31 mouse cellular contexts compared by ENCODE assay signal in genomic region chr16:23033673-23034072, GRCm38 (mm10). TPM values are rescaled to one million over a fixed set of nuclear protein-coding genes. Genes with fewer than 3 reads are reported as not detected.
A peak's percentile ranks its signal among the peaks of the same experiment; 100 is the strongest.
DNase-seq lines count a peak whose midpoint lies in the region; ATAC-seq and TF ChIP-seq lines count a peak whose summit lies in the region.
"Had no signal": no experiment of that assay in that cellular context is flagged by ENCODE, and none has a peak within 500 bp of the region (broad histone marks: within the 10 kb centered on the region; RNA-seq: fewer than 3 reads in every experiment).

No protein-coding gene starts in this region.

- H3K27me3 ChIP-seq in liver, postnatal 0 days (ENCODE audit: insufficient read depth, low read length) = no peaks in the 10 kb centered on the region
- H3K27me3 ChIP-seq in liver, embryonic 11.5 days (replicated peaks; ENCODE audit: control insufficient read depth, insufficient read depth, low read length) = no peaks in the 10 kb centered on the region
- H3K27me3 ChIP-seq in kidney, embryonic 16.5 days (ENCODE audit: insufficient read depth, low read length) = no peaks in the 10 kb centered on the region
- H3K27me3 ChIP-seq in intestine, embryonic 16.5 days (replicated peaks; ENCODE audit: control insufficient read depth, insufficient read depth, low read length) = no peaks in the 10 kb centered on the region
- H3K27me3 ChIP-seq: embryonic facial prominence, embryonic 15.5 days; forebrain, embryonic 13.5 days; heart, embryonic 12.5 days; hindbrain, embryonic 13.5 days; limb, embryonic 15.5 days; megakaryocyte, embryonic 14.5 days; midbrain, embryonic 12.5 days; neural tube, embryonic 13.5 days had no signal

- no peaks in the 10 kb centered on the region for H3K36me3 ChIP-seq in liver, postnatal 0 days (replicated peaks; ENCODE audit: insufficient read depth, low read length)
- H3K36me3 ChIP-seq in liver, embryonic 11.5 days (ENCODE audit: control insufficient read depth, insufficient read depth, low read length) = no peaks in the 10 kb centered on the region
- H3K36me3 ChIP-seq in kidney, embryonic 16.5 days (ENCODE audit: insufficient read depth, low read length) = no peaks in the 10 kb centered on the region
- H3K36me3 ChIP-seq in intestine, embryonic 16.5 days (ENCODE audit: control insufficient read depth, insufficient read depth, low read length) = no peaks in the 10 kb centered on the region
- H3K36me3 ChIP-seq: embryonic facial prominence, embryonic 10.5 days; embryonic facial prominence, embryonic 15.5 days; heart, embryonic 12.5 days; hindbrain, embryonic 13.5 days; limb, embryonic 10.5 days; limb, embryonic 15.5 days; midbrain, embryonic 12.5 days; neural tube, embryonic 13.5 days had no signal

- TF ChIP-seq EP300 in liver, postnatal 0 days (IDR thresholded peaks at IDR 0.05; ENCODE audit: low read depth) = no peak

- H3K9ac ChIP-seq in liver, postnatal 0 days (replicated peaks) = no peak overlapping the region
- H3K9ac ChIP-seq in liver, embryonic 11.5 days (ENCODE audit: low read depth, low read length) = no peak overlapping the region
- no peak overlapping the region for H3K9ac ChIP-seq in kidney, embryonic 16.5 days (replicated peaks; ENCODE audit: low read length)
- H3K9ac ChIP-seq in intestine, embryonic 16.5 days (ENCODE audit: low read depth, low read length) = no peak overlapping the region
- H3K9ac ChIP-seq: embryonic facial prominence, embryonic 15.5 days; forebrain, embryonic 13.5 days; heart, embryonic 12.5 days; hindbrain, embryonic 13.5 days; limb, embryonic 15.5 days; midbrain, embryonic 12.5 days; neural tube, embryonic 13.5 days had no signal

- no peak for ATAC-seq in liver, postnatal 0 days
- no peak for ATAC-seq in liver, embryonic 11.5 days (replicated peaks; ENCODE audit: low FRiP score)
- peak; percentile 91 for ATAC-seq in kidney, embryonic 16.5 days (ENCODE audit: low FRiP score, low TSS enrichment)
- ATAC-seq in intestine, embryonic 16.5 days = no peak
- ATAC-seq: CD4-positive, CD25-positive, alpha-beta regulatory T cell, adult 4 months; forebrain, embryonic 13.5 days; intestine, postnatal 0 days had no signal

- TF ChIP-seq CTCF in liver, postnatal 0 days (IDR thresholded peaks at IDR 0.05; ENCODE audit: low read depth) = no peak

- no peak overlapping the region for H3K4me3 ChIP-seq in liver, postnatal 0 days (ENCODE audit: low read depth, low read length)
- no peak overlapping the region for H3K4me3 ChIP-seq in liver, embryonic 11.5 days (ENCODE audit: low read depth, low read length)
- no peak overlapping the region for H3K4me3 ChIP-seq in kidney, embryonic 16.5 days (ENCODE audit: low read length)
- no peak overlapping the region for H3K4me3 ChIP-seq in intestine, embryonic 16.5 days (ENCODE audit: low read length)
- H3K4me3 ChIP-seq: embryonic facial prominence, embryonic 10.5 days; embryonic facial prominence, embryonic 15.5 days; forebrain, embryonic 13.5 days; heart, embryonic 12.5 days; hindbrain, embryonic 13.5 days; limb, embryonic 10.5 days; limb, embryonic 15.5 days; megakaryocyte, embryonic 14.5 days; midbrain, embryonic 12.5 days; neural tube, embryonic 13.5 days had no signal

- WGBS in liver, postnatal 0 days (ENCODE audit: insufficient replicate concordance) = 88% methylated on average over 4 of the region's 4 CpGs
- WGBS in liver, embryonic 11.5 days = 90% methylated on average over 4 of the region's 4 CpGs
- WGBS in kidney, embryonic 16.5 days = 81% methylated on average over 4 of the region's 4 CpGs
- WGBS in intestine, embryonic 16.5 days = 92% methylated on average over 4 of the region's 4 CpGs

- peaks cover 5% of the 10 kb centered on the region; the same call in 1 of the 2 replicates for H3K4me1 ChIP-seq in liver, postnatal 0 days (ENCODE audit: insufficient read depth)
- no peaks in the 10 kb centered on the region for H3K4me1 ChIP-seq in liver, embryonic 11.5 days (replicated peaks; ENCODE audit: control insufficient read depth, insufficient read depth, low read length)
- no peaks in the 10 kb centered on the region for H3K4me1 ChIP-seq in kidney, embryonic 16.5 days (ENCODE audit: insufficient read depth, low read length)
- H3K4me1 ChIP-seq in intestine, embryonic 16.5 days (ENCODE audit: control insufficient read depth, insufficient read depth, low read length) = no peaks in the 10 kb centered on the region
- H3K4me1 ChIP-seq: embryonic facial prominence, embryonic 10.5 days; embryonic facial prominence, embryonic 15.5 days; forebrain, embryonic 13.5 days; heart, embryonic 12.5 days; hindbrain, embryonic 13.5 days; limb, embryonic 10.5 days; limb, embryonic 15.5 days; megakaryocyte, embryonic 14.5 days; midbrain, embryonic 12.5 days; neural tube, embryonic 13.5 days had no signal

- DNase-seq in liver, postnatal 0 days = no peak
- no peak for DNase-seq in liver, embryonic 11.5 days (ENCODE audit: low spot score)
- DNase-seq in kidney, postnatal 36 days = peak; percentile 68 to 86
- DNase-seq in adrenal gland, adult 8-10 months = no peak
- no peak for DNase-seq in adrenal gland, adult 18-20 months (ENCODE audit: low spot score in 2 of 2)
- DNase-seq: adrenal gland, adult 2 months; cerebellum, adult 8-10 months; cerebellum, postnatal 25 days; gastrocnemius, postnatal 14 days; heart, adult 18-20 months; heart, postnatal 4 days; layer of hippocampus, postnatal 36 days; lung, postnatal 36 days; thymus, adult 2 months; thymus, postnatal 36 days had no signal

- H3K4me2 ChIP-seq in liver, postnatal 0 days (ENCODE audit: low read depth, low read length) = no peak overlapping the region
- H3K4me2 ChIP-seq in liver, embryonic 11.5 days = no peak overlapping the region
- no peak overlapping the region for H3K4me2 ChIP-seq in kidney, embryonic 16.5 days (replicated peaks; ENCODE audit: low read depth, low read length)
- H3K4me2 ChIP-seq in intestine, embryonic 16.5 days (ENCODE audit: low read depth, low read length) = no peak overlapping the region
- H3K4me2 ChIP-seq: embryonic facial prominence, embryonic 15.5 days; forebrain, embryonic 13.5 days; heart, embryonic 12.5 days; hindbrain, embryonic 13.5 days; limb, embryonic 15.5 days; midbrain, embryonic 12.5 days; neural tube, embryonic 13.5 days had no signal

- no peaks in the 10 kb centered on the region for H3K9me3 ChIP-seq in liver, postnatal 0 days (ENCODE audit: low read length)
- H3K9me3 ChIP-seq in liver, embryonic 11.5 days (ENCODE audit: control insufficient read depth, low read length) = no peaks in the 10 kb centered on the region
- H3K9me3 ChIP-seq in kidney, embryonic 16.5 days (ENCODE audit: low read length) = peaks cover 3% of the 10 kb centered on the region; the same call in 1 of the 2 replicates
- H3K9me3 ChIP-seq in intestine, embryonic 16.5 days (ENCODE audit: control insufficient read depth, low read length) = no peaks in the 10 kb centered on the region
- H3K9me3 ChIP-seq: embryonic facial prominence, embryonic 15.5 days; forebrain, embryonic 13.5 days; hindbrain, embryonic 13.5 days; limb, embryonic 10.5 days; limb, embryonic 15.5 days; midbrain, embryonic 12.5 days; neural tube, embryonic 13.5 days had no signal

- H3K27ac ChIP-seq in liver, postnatal 0 days (ENCODE audit: low read depth) = peak overlapping the region; percentile 29; the same call in 1 of the 2 replicates
- no peak overlapping the region for H3K27ac ChIP-seq in liver, embryonic 11.5 days (ENCODE audit: low read depth, low read length)
- H3K27ac ChIP-seq in kidney, embryonic 16.5 days (ENCODE audit: low read length) = peak overlapping the region; percentile 31
- no peak overlapping the region for H3K27ac ChIP-seq in intestine, embryonic 16.5 days (ENCODE audit: low read length)
- H3K27ac ChIP-seq: embryonic facial prominence, embryonic 10.5 days; embryonic facial prominence, embryonic 15.5 days; forebrain, embryonic 13.5 days; hindbrain, embryonic 13.5 days; limb, embryonic 10.5 days; limb, embryonic 15.5 days; midbrain, embryonic 12.5 days; neural tube, embryonic 13.5 days had no signal

RNA-seq across cellular contexts. Expression of gene Kng2, which starts 4.4 kb away (rescaled TPM):
- 348 and 384 TPM in 2 replicates for polyA plus RNA-seq in liver, postnatal 0 days (2015; fragmentation: Nextera tagmentation; extraction: Ambion mirVana)
- 0.27 and 0.34 TPM in 2 replicates for polyA plus RNA-seq in liver, embryonic 11.5 days (2014; fragmentation: Nextera tagmentation; extraction: Ambion mirVana)
- polyA plus RNA-seq in kidney, embryonic 16.5 days (2015; fragmentation: Nextera tagmentation; extraction: Ambion mirVana) = 23.5 and 29.9 TPM in 2 replicates
- 1 to 10 TPM; 3.6 to 5.7 (median 4.7) TPM for total RNA-seq in adrenal gland, adult 8-10 months (2022)
- polyA plus RNA-seq in intestine, embryonic 16.5 days (2015; fragmentation: Nextera tagmentation; extraction: Ambion mirVana) = 0.66 and 0.76 TPM in 2 replicates
- 10 to 100 TPM; 11.9 to 31.8 TPM for total RNA-seq in adrenal gland, adult 18-20 months (2021)
- total RNA-seq: gastrocnemius, postnatal 14 days; heart, postnatal 4 days; layer of hippocampus, adult 8-10 months; layer of hippocampus, postnatal 36 days had no signal
- polyA plus RNA-seq: CD4-positive, CD25-positive, alpha-beta regulatory T cell, adult 4 months; embryonic facial prominence, embryonic 10.5 days; forebrain, embryonic 13.5 days; limb, embryonic 10.5 days; lung, embryonic 16.5 days; midbrain, embryonic 12.5 days had no signal

RNA-seq across cellular contexts. Expression of gene Kng1, which starts 24.0 kb away (rescaled TPM):
- 5,182 and 5,316 TPM in 2 replicates for polyA plus RNA-seq in liver, postnatal 0 days (2015; fragmentation: Nextera tagmentation; extraction: Ambion mirVana)
- polyA plus RNA-seq in liver, embryonic 11.5 days (2014; fragmentation: Nextera tagmentation; extraction: Ambion mirVana) = 87.0 and 97.8 TPM in 2 replicates
- 2.4 and 3.6 TPM in 2 replicates for polyA plus RNA-seq in kidney, embryonic 16.5 days (2015; fragmentation: Nextera tagmentation; extraction: Ambion mirVana)
- 1 to 10 TPM in 1 of 4 experiments, under 1 TPM in 3; 0.18 to 1.0 (median 0.52) TPM for total RNA-seq in adrenal gland, adult 8-10 months (2022)
- polyA plus RNA-seq in intestine, embryonic 16.5 days (2015; fragmentation: Nextera tagmentation; extraction: Ambion mirVana) = 5.4 and 15.1 TPM in 2 replicates
- 1 to 10 TPM in 1 of 2 experiments, under 1 TPM in 1; 0.60 to 1.1 TPM for total RNA-seq in adrenal gland, adult 18-20 months (2021)
- total RNA-seq: gastrocnemius, postnatal 14 days; heart, adult 18-20 months; layer of hippocampus, adult 8-10 months; layer of hippocampus, postnatal 36 days had no signal
- polyA plus RNA-seq: adrenal gland, adult 2 months; CD4-positive, CD25-positive, alpha-beta regulatory T cell, adult 4 months; embryonic facial prominence, embryonic 10.5 days; forebrain, embryonic 13.5 days; hindbrain, embryonic 13.5 days; limb, embryonic 10.5 days; midbrain, embryonic 12.5 days had no signal

Comparison
In these comparisons a context has a peak if more than half of its experiments do, and no peak if none do; other contexts are left out.
1. H3K27ac ChIP-seq: peak in liver, postnatal 0 days (single experiment) and kidney, embryonic 16.5 days (single experiment); none in liver, embryonic 11.5 days (single experiment) and intestine, embryonic 16.5 days (single experiment).
2. RNA of gene Kng2, which starts 4.4 kb away (polyA plus RNA-seq): 348 to 384 TPM in liver, postnatal 0 days and 23.5 to 29.9 TPM in kidney, embryonic 16.5 days; 0.66 to 0.76 TPM in intestine, embryonic 16.5 days and 0.27 to 0.34 TPM in liver, embryonic 11.5 days; every median in the first group is over 10 times any median in the second.
3. RNA of gene Kng1, which starts 24.0 kb away (polyA plus RNA-seq): 5,182 to 5,316 TPM in liver, postnatal 0 days; 87.0 to 97.8 TPM in liver, embryonic 11.5 days, 5.4 to 15.1 TPM in intestine, embryonic 16.5 days and 2.4 to 3.6 TPM in kidney, embryonic 16.5 days; every median in the first group is over 10 times any median in the second.
4. DNase-seq: peak in kidney, postnatal 36 days (2 of 2); none in liver, postnatal 0 days (single experiment), liver, embryonic 11.5 days (single experiment), adrenal gland, adult 8-10 months (single experiment) and adrenal gland, adult 18-20 months (0 of 2).